Mouse (Mus musculus) cerebellum, adult 18-20 months (tissue): ENCODE data around the gene Lpar6.

Experiments used
- DNase-seq, 2 experiments: peaks; one replicate each; pipeline ENCODE4 v3.0.0; 2021

The Lpar6 gene

GRCm38 (mm10) chr14:73257348-73257747 is 19.7 kb downstream of the Lpar6 start:
- no peak for DNase-seq

DNA sequence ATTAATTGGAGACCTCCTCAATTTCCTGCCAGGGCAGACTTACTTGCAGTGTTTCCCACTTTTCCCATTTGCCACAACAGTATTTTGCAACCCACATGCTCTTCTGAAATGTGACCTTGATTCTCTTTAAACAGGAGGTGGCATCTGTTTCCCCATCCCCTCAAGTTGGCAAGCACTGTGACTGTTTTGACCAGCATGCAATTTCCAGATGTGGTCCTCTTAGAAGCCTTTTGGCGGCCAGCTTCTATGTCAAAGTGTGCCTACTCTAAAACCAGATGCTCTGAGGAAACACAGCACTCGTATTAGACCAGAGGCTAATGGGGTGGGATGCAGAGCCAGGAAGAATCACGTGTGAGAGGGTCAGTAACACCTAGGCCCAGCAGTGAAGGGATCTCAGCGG is 20.5 kb downstream of the Lpar6 start:
- DNase-seq, result no peak

- no peak for DNase-seq
Measured at GRCm38 (mm10) chr14:73262210-73262609, 24.5 kb downstream of the Lpar6 start.

GRCm38 (mm10) chr14:73266166-73266565 is 28.5 kb downstream of the Lpar6 start:
- DNase-seq, result no peak

DNA sequence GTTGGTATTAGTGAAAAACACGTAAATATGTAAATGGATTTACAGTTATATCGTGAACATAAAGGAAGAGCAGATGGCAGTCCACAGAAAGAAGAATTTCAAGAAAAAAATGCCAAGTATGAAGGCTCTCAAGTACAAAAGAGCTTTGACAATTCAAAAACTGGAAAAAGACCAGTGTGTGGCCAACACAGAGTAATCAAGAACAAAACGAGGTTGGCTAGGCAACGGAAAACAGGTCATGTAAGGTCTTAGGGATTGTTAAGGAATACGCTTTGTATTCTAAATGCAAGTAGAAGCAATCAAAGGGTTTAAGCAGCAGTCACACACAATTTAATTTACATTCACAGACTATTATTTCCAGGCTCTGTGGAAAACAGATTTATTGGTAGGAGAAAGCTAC is 34.1 kb downstream of the Lpar6 start:
- DNase-seq, result no peak

DNA sequence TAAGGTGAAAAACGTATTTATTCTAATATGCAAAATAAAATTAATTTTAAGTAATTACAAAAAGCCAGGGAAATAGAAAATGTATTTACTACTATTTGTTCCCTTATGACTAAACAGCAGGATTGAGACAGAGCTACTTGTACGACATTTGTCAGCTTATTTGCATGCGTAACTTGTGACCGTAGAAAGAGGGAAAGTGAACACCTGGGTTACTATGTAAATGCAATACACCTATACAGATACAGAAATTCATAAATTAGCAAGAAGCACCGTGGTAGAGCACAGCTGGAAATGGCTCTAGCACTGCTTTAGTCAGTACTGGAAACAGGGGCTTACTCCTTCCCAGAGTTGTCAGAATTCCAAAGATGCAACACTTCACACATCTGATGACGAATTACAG is 41.4 kb downstream of the Lpar6 start:
- no peak for DNase-seq

- DNase-seq, result peak in 1 of 2 experiments; percentile 12
Measured at GRCm38 (mm10) chr14:73280996-73281395, 43.3 kb downstream of the Lpar6 start.

DNA sequence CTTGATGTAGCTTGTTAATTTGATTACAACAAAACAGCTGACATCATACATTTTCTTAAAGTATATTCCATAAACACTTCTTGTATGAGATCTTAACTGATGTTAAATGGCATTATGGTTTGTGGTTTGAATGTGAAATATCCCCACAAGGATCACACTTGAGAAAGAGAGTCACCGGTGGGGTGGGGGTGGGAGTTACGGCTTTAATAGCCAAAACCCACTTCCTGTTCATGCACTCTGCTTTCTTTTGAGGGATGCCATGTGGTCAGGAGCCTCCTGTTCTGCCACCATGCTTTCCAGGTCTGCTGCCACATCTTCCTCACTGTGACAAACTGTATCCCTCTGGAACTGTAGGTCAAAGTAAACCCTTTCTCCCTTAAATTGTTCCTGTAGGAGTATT is 52.2 kb downstream of the Lpar6 start:
- DNase-seq, result no peak

GRCm38 (mm10) chr14:73292434-73292833 is 54.7 kb downstream of the Lpar6 start:
- no peak for DNase-seq
